ENCODE assay signal across 8 mouse cellular contexts in the genomic region with DNA sequence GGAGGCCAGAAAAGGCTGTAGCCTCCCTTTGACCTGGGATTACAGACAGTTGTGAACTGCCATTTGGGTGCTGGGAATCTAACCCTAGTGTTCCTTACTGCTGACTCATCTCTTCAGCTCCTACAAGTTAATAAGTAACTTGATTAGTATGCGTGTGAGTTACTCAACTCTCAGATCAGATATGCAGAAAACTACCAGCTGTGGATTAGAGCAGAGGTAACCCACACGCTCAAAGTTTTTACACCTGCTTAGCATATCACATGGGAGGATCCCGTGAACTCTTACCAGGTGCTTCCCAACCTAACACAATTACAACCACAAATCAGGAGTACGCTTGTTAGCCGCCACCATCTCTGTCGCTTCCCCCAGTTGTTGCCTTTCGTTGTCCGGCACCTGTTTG. TPM values are rescaled to one million over a fixed set of nuclear protein-coding genes. Genes with fewer than 3 reads are reported as not detected.
DNase-seq lines count a peak whose midpoint lies in the region; ATAC-seq and TF ChIP-seq lines count a peak whose summit lies in the region.

No protein-coding gene starts in this region.

- no peak for TF ChIP-seq EP300 in liver, postnatal 0 days (IDR thresholded peaks at IDR 0.05; ENCODE audit: low read depth)

- peak; percentile 34 for DNase-seq in kidney, adult 9 months
- DNase-seq in kidney, adult 18-20 months = no peak
- DNase-seq in ZHBTc4 (ENCODE audit: low read depth, low spot score) = peak; percentile 23
- DNase-seq in hindbrain, embryonic 10.5 days (ENCODE audit: low spot score) = no peak
- peak; percentile 15 for DNase-seq in liver, postnatal 0 days
- DNase-seq in retina, embryonic 14.5 days (ENCODE audit: low spot score) = no peak
- no peak for DNase-seq in yolk sac, embryonic 10.5 days (ENCODE audit: low spot score)

- WGBS in hindbrain, embryonic 10.5 days = 34% methylated on average over 8 of the region's 8 CpGs
- 25% methylated on average over 8 of the region's 8 CpGs for WGBS in liver, postnatal 0 days (ENCODE audit: insufficient replicate concordance)

- peak overlapping the region; percentile 96 for H3K4me2 ChIP-seq in liver, postnatal 0 days (ENCODE audit: low read depth, low read length)

- H3K27me3 ChIP-seq in hindbrain, embryonic 10.5 days (ENCODE audit: insufficient read depth, poor library complexity, severe bottlenecking) = no peaks in the 10 kb centered on the region
- H3K27me3 ChIP-seq in liver, postnatal 0 days (ENCODE audit: insufficient read depth, low read length) = no peaks in the 10 kb centered on the region

- H3K27ac ChIP-seq in hindbrain, embryonic 10.5 days = peak overlapping the region; percentile 95
- peak overlapping the region; percentile 91 for H3K27ac ChIP-seq in liver, postnatal 0 days (ENCODE audit: low read depth)

- peaks cover 33% of the 10 kb centered on the region for H3K4me1 ChIP-seq in hindbrain, embryonic 10.5 days (replicated peaks)
- H3K4me1 ChIP-seq in liver, postnatal 0 days (ENCODE audit: insufficient read depth) = peaks cover 14% of the 10 kb centered on the region

- peaks cover 17% of the 10 kb centered on the region; the same call in 1 of the 2 replicates for H3K36me3 ChIP-seq in hindbrain, embryonic 10.5 days
- no peaks in the 10 kb centered on the region for H3K36me3 ChIP-seq in liver, postnatal 0 days (replicated peaks; ENCODE audit: insufficient read depth, low read length)

- no peaks in the 10 kb centered on the region for H3K9me3 ChIP-seq in hindbrain, embryonic 10.5 days
- no peaks in the 10 kb centered on the region for H3K9me3 ChIP-seq in liver, postnatal 0 days (ENCODE audit: low read length)

- peak overlapping the region; percentile 98 for H3K9ac ChIP-seq in liver, postnatal 0 days (replicated peaks)

- ATAC-seq in liver, postnatal 0 days = peak; percentile 38
- ATAC-seq in monocyte, adult 5-6 weeks (replicated peaks; ENCODE audit: insufficient number of reproducible peaks, low FRiP score, low TSS enrichment, poor library complexity, severe bottlenecking) = no peak

- H3K4me3 ChIP-seq in hindbrain, embryonic 10.5 days = peak overlapping the region; percentile 98
- H3K4me3 ChIP-seq in liver, postnatal 0 days (ENCODE audit: low read depth, low read length) = peak overlapping the region; percentile 89

- TF ChIP-seq CTCF in liver, postnatal 0 days (IDR thresholded peaks at IDR 0.05; ENCODE audit: low read depth) = no peak

RNA-seq across cellular contexts. Expression of a gene that starts 0.7 kb away (rescaled TPM):
- polyA plus RNA-seq in hindbrain, embryonic 10.5 days (2016; fragmentation: Nextera tagmentation; extraction: Ambion mirVana) = 8.1 and 9.8 TPM in 2 replicates
- polyA plus RNA-seq in liver, postnatal 0 days (2015; fragmentation: Nextera tagmentation; extraction: Ambion mirVana) = 3.4 and 4.5 TPM in 2 replicates
- total RNA-seq in monocyte, adult 5-6 weeks (2017) = 33.4 to 62.2 TPM (median 36.2 TPM) in 3 replicates

Comparison
In these comparisons a context has a peak if more than half of its experiments do, and no peak if none do; other contexts are left out.
1. DNase-seq: peak in kidney, adult 9 months (single experiment), ZHBTc4 (single experiment) and liver, postnatal 0 days (single experiment); none in kidney, adult 18-20 months (single experiment), hindbrain, embryonic 10.5 days (single experiment), retina, embryonic 14.5 days (single experiment) and yolk sac, embryonic 10.5 days (single experiment).